Mouse (Mus musculus) activated CD4-positive, CD25-positive, alpha-beta regulatory T cell, adult 4 months (primary cell): ENCODE data around the gene Dmrta2. TPM values are rescaled to one million over a fixed set of nuclear protein-coding genes. Genes with fewer than 3 reads are reported as not detected.
A peak's percentile ranks its signal among the peaks of the same experiment; 100 is the strongest.

Experiments used
- ATAC-seq: one replicate; pipeline ENCODE4 v1.8.0; 2017
- polyA plus RNA-seq, 2 experiments: library from polyadenylated mRNA; unstranded; fragments of 100-300 nt; shearing (Covaris generic); gene quantifications; one replicate each; pipeline ENCODE4 v1.2.1; 2017

Dmrta2 gene
- not detected for polyA plus RNA-seq

GRCm38 (mm10) chr4:109977148-109978067 is at the start of gene Dmrta2:
Dmrta2 (plus strand) TSS chr4:109978053.
- no peak for ATAC-seq

- ATAC-seq, result no peak
These were observed 48.8 kb upstream of the Dmrta2 start for GRCm38 (mm10) chr4:109929058-109929457.

GRCm38 (mm10) chr4:109930445-109930844 is 47.4 kb upstream of the Dmrta2 start:
- ATAC-seq, result peak; percentile 32

- no peak for ATAC-seq
These were observed 46.9 kb upstream of the Dmrta2 start for GRCm38 (mm10) chr4:109930935-109931334.

GRCm38 (mm10) chr4:109936557-109936956 is 41.3 kb upstream of the Dmrta2 start:
- no peak for ATAC-seq

GRCm38 (mm10) chr4:109939291-109939690 is 38.6 kb upstream of the Dmrta2 start:
- ATAC-seq, result no peak

- no peak for ATAC-seq
These were observed 32.3 kb upstream of the Dmrta2 start for GRCm38 (mm10) chr4:109945554-109945953.

GRCm38 (mm10) chr4:109949307-109949706 is 28.5 kb upstream of the Dmrta2 start:
- no peak for ATAC-seq

GRCm38 (mm10) chr4:109953509-109953908 is 24.3 kb upstream of the Dmrta2 start:
- ATAC-seq, result no peak

- no peak for ATAC-seq
These were observed 17.5 kb upstream of the Dmrta2 start for GRCm38 (mm10) chr4:109960201-109960935.

GRCm38 (mm10) chr4:109963570-109964279 is 14.1 kb upstream of the Dmrta2 start:
- ATAC-seq, result no peak

- no peak for ATAC-seq
These were observed 8.3 kb upstream of the Dmrta2 start for GRCm38 (mm10) chr4:109969561-109969960.

- no peak for ATAC-seq
These were observed 3.7 kb upstream of the Dmrta2 start for GRCm38 (mm10) chr4:109973991-109974654.

GRCm38 (mm10) chr4:109974655-109975380 is 3.0 kb upstream of the Dmrta2 start:
- no peak for ATAC-seq

- no peak for ATAC-seq
These were observed 2.2 kb upstream of the Dmrta2 start for GRCm38 (mm10) chr4:109975381-109976240.

- no peak for ATAC-seq
These were observed 1.3 kb upstream of the Dmrta2 start for GRCm38 (mm10) chr4:109976273-109977147.

- no peak for ATAC-seq
These were observed 410 bp downstream of the Dmrta2 start for GRCm38 (mm10) chr4:109978068-109978857.

GRCm38 (mm10) chr4:109978858-109979340 is 1.0 kb downstream of the Dmrta2 start:
- ATAC-seq, result no peak
